Mouse (Mus musculus) left cerebral cortex, adult 2 months (tissue): Measurements from ENCODE around the gene 1810037I17Rik. TPM values are rescaled to one million over a fixed set of nuclear protein-coding genes. Genes with fewer than 3 reads are reported as not detected.

Experiments used
- DNase-seq, 2 experiments: peaks; one replicate each; pipeline ENCODE4 v3.0.0; 2021 to 2022; ENCODE audit warnings: low spot score in 2 of 2, mixed read lengths in 1 of 2; ENCODE audit errors: extremely low spot score in 1 of 2
- H3K27ac ChIP-seq: fragments of 200-600 bp; 2 replicates; pipeline ENCODE4 v1.8.1; 2022
- H3K4me3 ChIP-seq: fragments of 200-600 bp; 2 replicates; pipeline ENCODE4 v1.8.1; 2022
- CTCF ChIP-seq: fragments of 200-600 bp; IDR thresholded peaks from 2 replicates; pipeline ENCODE4 v1.8.1; 2022; ENCODE audit warnings: antibody characterized with exemption, mild to moderate bottlenecking, moderate library complexity
- intact Hi-C: fragments of 180-260 bp; cut with DNase I; formaldehyde crosslinking; loops from one replicate; pipeline ENCODE4 v1.15.1; 2025
- total RNA-seq, 2 experiments: library from RNA; stranded (reverse); gene quantifications; 2 replicates each; pipeline ENCODE4 v1.2.3; 2021

1810037I17Rik gene
- total RNA-seq, 2 experiments from 2014 or later: 58.3 to 59.5 TPM

GRCm38 (mm10) chr3:122939215-122939614, 15.2 kb downstream of the 1810037I17Rik start:
- Histone ChIP-seq H3K4me3 (no peak overlapping the region), H3K27ac (no peak overlapping the region)
- no peak for DNase-seq
- peak; percentile 71 for TF ChIP-seq CTCF
- intact Hi-C loops: loop anchor here (1.0 to 5.0 kb wide), 2 partner anchors 164 to 218 kb away; no protein-coding TSS in a partner anchor

- H3K27ac ChIP-seq: no peak overlapping the region
- TF ChIP-seq CTCF: no peak
- intact Hi-C loops: no loop called here
- H3K4me3 ChIP-seq: no peak overlapping the region
- no peak for DNase-seq
Observed at GRCm38 (mm10) chr3:122943387-122943890, 19.4 kb downstream of the 1810037I17Rik start.

GRCm38 (mm10) chr3:122950129-122950528, 26.1 kb downstream of the 1810037I17Rik start:
- no peak overlapping the region for H3K27ac ChIP-seq
- H3K4me3 ChIP-seq: no peak overlapping the region
- intact Hi-C loops: no loop called here
- no peak for DNase-seq
- TF ChIP-seq CTCF: no peak; the same call in 1 of the 2 replicates

- H3K27ac ChIP-seq: no peak overlapping the region
- intact Hi-C loops: no loop called here
- DNase-seq: no peak
- no peak overlapping the region for H3K4me3 ChIP-seq
- no peak for TF ChIP-seq CTCF
Observed at GRCm38 (mm10) chr3:122964301-122964700, 40.3 kb downstream of the 1810037I17Rik start.

GRCm38 (mm10) chr3:122968391-122968790, 44.4 kb downstream of the 1810037I17Rik start:
- Histone ChIP-seq H3K27ac (no peak overlapping the region), H3K4me3 (no peak overlapping the region)
- no peak for TF ChIP-seq CTCF
- intact Hi-C loops: no loop called here
- DNase-seq: no peak

- TF ChIP-seq CTCF: no peak
- intact Hi-C loops: no loop called here
- DNase-seq: no peak
- Histone ChIP-seq H3K27ac (no peak overlapping the region), H3K4me3 (no peak overlapping the region)
Observed at GRCm38 (mm10) chr3:122972126-122972822, 48.3 kb downstream of the 1810037I17Rik start.

- no peak for DNase-seq
- H3K27ac ChIP-seq: peak overlapping the region; percentile 56
- no peak overlapping the region for H3K4me3 ChIP-seq
- intact Hi-C loops: no loop called here
- no peak for TF ChIP-seq CTCF
Observed at GRCm38 (mm10) chr3:122974833-122975232, 50.8 kb downstream of the 1810037I17Rik start.

- intact Hi-C loops: no loop called here
- Histone ChIP-seq H3K4me3 (no peak overlapping the region), H3K27ac (peak overlapping the region; percentile 56)
- TF ChIP-seq CTCF: no peak; the same call in none of the 2 replicates
- DNase-seq: no peak
Observed at GRCm38 (mm10) chr3:122975363-122975762, 51.4 kb downstream of the 1810037I17Rik start.

Other genes starting within 250 kb of the 1810037I17Rik start
- gene Pde5a, start 195.3 kb upstream of the 1810037I17Rik start, total RNA-seq: 10 to 100 TPM; 15.6 to 21.1 TPM
- not detected for gene Fabp2, start 29.1 kb upstream of the 1810037I17Rik start, total RNA-seq
- gene Gm10959, start 4.8 kb upstream of the 1810037I17Rik start, total RNA-seq: not detected
- gene Usp53, start 60.3 kb downstream of the 1810037I17Rik start, total RNA-seq: 10 to 100 TPM; 27.9 to 39.1 TPM
- gene Myoz2, start 110.8 kb downstream of the 1810037I17Rik start, total RNA-seq: not detected